Mouse (Mus musculus) kidney, postnatal 0 days (tissue): ENCODE results near the gene Pde6d. TPM values are rescaled to one million over a fixed set of nuclear protein-coding genes. Genes with fewer than 3 reads are reported as not detected.

Experiments
- ATAC-seq: fragments of 200-750 bp; cut with Nextera tagmentation; replicated peaks from 2 replicates; pipeline ENCODE4 v1.8.0; 2017; ENCODE audit warnings: low read depth, moderate number of reproducible peaks, moderate TSS enrichment, moderate library complexity; ENCODE audit not compliant: low FRiP score
- DNase-seq: peaks from one replicate; pipeline ENCODE4 v3.0.0-alpha.2; 2016; ENCODE audit warnings: low spot score
- H3K27ac ChIP-seq: fragments of 300-500 bp; sonication (generic); 2 replicates; pipeline ENCODE4 v1.5.1; 2014; ENCODE audit warnings: mild to moderate bottlenecking
- H3K27me3 ChIP-seq: fragments of 300-500 bp; sonication (generic); 2 replicates; pipeline ENCODE4 v1.6.1; 2014; ENCODE audit warnings: low read length, mixed read lengths; ENCODE audit not compliant: insufficient read depth
- H3K36me3 ChIP-seq: fragments of 300-500 bp; sonication (generic); 2 replicates; pipeline ENCODE4 v1.6.1; 2014; ENCODE audit warnings: low read length, mixed read lengths; ENCODE audit not compliant: insufficient read depth
- H3K4me1 ChIP-seq: fragments of 300-500 bp; sonication (generic); replicated peaks from 2 replicates; pipeline ENCODE4 v1.6.1; 2014; ENCODE audit warnings: antibody characterized with exemption, low read length, mixed read lengths; ENCODE audit not compliant: insufficient read depth
- H3K4me2 ChIP-seq: fragments of 300-500 bp; sonication (generic); 2 replicates; pipeline ENCODE4 v1.6.1; 2014; ENCODE audit warnings: mild to moderate bottlenecking, low read length, moderate library complexity, mixed read lengths
- H3K4me3 ChIP-seq: fragments of 300-500 bp; sonication (generic); replicated peaks from 2 replicates; pipeline ENCODE4 v1.5.1; 2014; ENCODE audit warnings: low read depth, low read length
- H3K9ac ChIP-seq: fragments of 300-500 bp; sonication (generic); 2 replicates; pipeline ENCODE4 v1.6.1; 2014; ENCODE audit warnings: low read depth, low read length
- H3K9me3 ChIP-seq: fragments of 300-500 bp; sonication (generic); replicated peaks from 2 replicates; pipeline ENCODE4 v1.6.1; 2016; ENCODE audit warnings: low read length, inconsistent platforms, mixed read lengths
- CTCF ChIP-seq: IDR thresholded peaks from 2 replicates; pipeline ENCODE4 v1.5.1; 2016; ENCODE audit warnings: antibody characterized with exemption, low read depth, mild to moderate bottlenecking, moderate library complexity
- WGBS: fragments of 180-500 bp; shearing (Covaris S2); extraction: QIAGEN DNeasy Blood & Tissue Kit; methylation state at CpG from one replicate; pipeline ENCODE4 v1.1.7; 2014; 5-methylcytosine and 5-hydroxymethylcytosine counted together
- polyA plus RNA-seq: library from polyadenylated mRNA; unstranded; fragments of >200 nt; fragmentation: Nextera tagmentation; extraction: Ambion mirVana; gene quantifications from 2 replicates; pipeline ENCODE4 v1.2.1, GENCODE M21; 2015

The Pde6d gene
- polyA plus RNA-seq, 1 experiment from 2014 or later: 63.7 TPM

DNA sequence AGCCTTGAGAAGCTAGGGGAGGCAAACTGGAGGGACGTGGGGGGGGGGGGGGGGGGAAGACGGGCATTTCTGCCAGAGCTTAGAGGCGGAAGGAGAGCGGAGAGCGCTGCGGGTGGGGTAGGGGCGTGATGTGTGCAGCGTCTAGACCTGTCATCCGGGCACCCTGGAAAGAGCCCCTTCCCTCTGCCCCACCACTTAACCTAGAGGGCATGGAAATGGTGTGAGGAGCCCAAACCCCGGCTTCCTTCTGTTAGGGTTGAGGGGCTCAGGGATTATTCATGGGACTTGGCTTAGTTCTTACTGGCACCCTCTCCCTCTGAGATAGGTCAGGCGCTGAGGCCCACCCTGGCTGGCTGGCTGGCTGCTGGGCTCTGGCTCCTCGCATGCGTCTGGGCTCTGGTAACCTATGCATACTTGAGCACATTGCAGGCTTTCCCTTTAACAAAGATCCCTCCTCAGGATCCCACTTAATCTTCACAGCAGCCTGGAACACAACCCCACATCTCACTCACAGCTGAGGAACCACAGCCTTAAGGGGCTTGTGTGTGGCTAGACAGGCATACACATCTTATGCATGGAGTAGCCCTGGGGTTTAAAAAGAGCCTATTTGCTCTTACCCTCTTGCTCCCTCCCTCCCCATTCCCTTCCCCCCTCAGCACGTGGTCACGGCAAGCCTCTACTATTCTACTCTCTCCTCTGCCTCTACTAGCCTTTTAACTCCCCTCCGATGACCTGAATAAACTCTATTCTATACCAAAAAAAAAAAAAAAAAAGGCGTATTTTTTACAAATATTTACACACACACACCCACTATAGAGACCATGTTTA is 80.0 kb downstream of the Pde6d start:
- H3K9me3 ChIP-seq: no peaks in the 10 kb centered on the region
- no peaks in the 10 kb centered on the region for H3K27me3 ChIP-seq
- 0 out of 2 replicates have a peak overlapping the region, but pooled peaks have one; percentile 10 for H3K4me2 ChIP-seq
- 37% methylated on average over 16 of the region's 17 CpGs for WGBS
- H3K9ac ChIP-seq: no peak overlapping the region
- peaks cover 55% of the 10 kb centered on the region for H3K4me1 ChIP-seq
- peak overlapping the region; percentile 91 for H3K27ac ChIP-seq
- no peak overlapping the region for H3K4me3 ChIP-seq
- H3K36me3 ChIP-seq: no peaks in the 10 kb centered on the region
- ATAC-seq (no peak), DNase-seq (no peak)
- TF ChIP-seq CTCF: no peak

GRCm38 (mm10) chr1:86501559-86501958 is 80.9 kb downstream of the Pde6d start:
- Histone ChIP-seq H3K9ac (no peak overlapping the region), H3K36me3 (no peaks in the 10 kb centered on the region), H3K4me3 (no peak overlapping the region), H3K27ac (peak overlapping the region; percentile 59), H3K4me1 (peaks cover 60% of the 10 kb centered on the region), H3K4me2 (0 out of 2 replicates have a peak overlapping the region, but pooled peaks have one; percentile 10), H3K27me3 (no peaks in the 10 kb centered on the region), H3K9me3 (no peaks in the 10 kb centered on the region)
- ATAC-seq (peak; percentile 31; the same call in 1 of the 2 replicates), DNase-seq (peak; percentile 92)
- peak; percentile 99 for TF ChIP-seq CTCF
- 0% methylated on average over 4 of the region's 4 CpGs for WGBS

- DNase-seq (no peak), ATAC-seq (no peak)
- Histone ChIP-seq H3K4me1 (peaks cover 60% of the 10 kb centered on the region), H3K27ac (peak overlapping the region; percentile 42; the same call in 1 of the 2 replicates), H3K4me3 (no peak overlapping the region), H3K27me3 (no peaks in the 10 kb centered on the region), H3K36me3 (no peaks in the 10 kb centered on the region), H3K4me2 (no peak overlapping the region), H3K9me3 (no peaks in the 10 kb centered on the region), H3K9ac (no peak overlapping the region)
- WGBS: 28% methylated on average over 6 of the region's 6 CpGs
- TF ChIP-seq CTCF: peak; percentile 71
Observed at GRCm38 (mm10) chr1:86501114-86501532, 81.3 kb downstream of the Pde6d start.

DNA sequence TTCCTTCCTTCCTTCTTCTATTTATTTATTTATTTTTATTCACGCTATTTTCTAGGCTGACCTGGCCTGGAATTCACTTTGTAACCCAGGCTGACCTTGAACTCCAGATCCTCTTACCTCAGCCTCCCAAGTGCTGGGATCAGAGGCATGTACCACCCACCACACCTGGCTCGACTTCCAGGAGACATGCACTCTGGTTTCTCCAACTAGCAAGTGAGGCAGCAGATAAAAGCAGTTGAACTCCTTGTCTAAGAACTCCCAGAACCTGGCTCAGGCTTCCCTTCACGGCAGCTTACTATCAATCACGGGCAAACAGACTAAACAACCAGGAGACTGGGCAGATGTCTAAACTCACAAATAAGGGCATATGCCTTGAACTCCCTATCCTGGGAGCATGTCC is 81.7 kb downstream of the Pde6d start:
- Histone ChIP-seq H3K27ac (0 out of 2 replicates have a peak overlapping the region, but pooled peaks have one; percentile 42), H3K4me3 (no peak overlapping the region), H3K9me3 (no peaks in the 10 kb centered on the region), H3K27me3 (no peaks in the 10 kb centered on the region), H3K4me1 (peaks cover 60% of the 10 kb centered on the region), H3K9ac (no peak overlapping the region), H3K4me2 (no peak overlapping the region), H3K36me3 (no peaks in the 10 kb centered on the region)
- DNase-seq: no peak
- WGBS: 56% methylated on average over 4 of the region's 4 CpGs
- ATAC-seq: no peak
- TF ChIP-seq CTCF: no peak

DNA sequence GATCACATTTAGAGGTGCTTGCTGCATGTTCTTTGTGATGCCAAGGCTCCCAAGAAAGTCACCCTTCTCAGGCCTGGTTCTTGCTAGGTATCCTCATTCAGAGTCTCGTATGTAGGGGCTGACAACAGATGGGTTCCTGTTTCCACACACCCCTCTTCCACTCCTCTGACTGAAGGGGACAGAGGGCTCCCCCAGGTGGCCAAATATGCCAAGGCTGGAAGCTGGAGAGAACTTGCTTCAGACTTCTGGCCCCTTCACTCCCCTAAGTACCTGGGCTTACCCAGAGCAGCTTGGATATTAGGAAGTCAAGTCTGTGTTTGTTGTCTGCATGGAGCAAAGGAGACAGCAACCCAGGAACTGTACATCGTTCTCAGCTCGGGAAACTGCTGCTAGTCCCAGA is 82.5 kb downstream of the Pde6d start:
- Histone ChIP-seq H3K27ac (no peak overlapping the region), H3K27me3 (no peaks in the 10 kb centered on the region), H3K4me3 (no peak overlapping the region), H3K4me2 (no peak overlapping the region), H3K9me3 (no peaks in the 10 kb centered on the region), H3K4me1 (peaks cover 53% of the 10 kb centered on the region), H3K36me3 (no peaks in the 10 kb centered on the region), H3K9ac (no peak overlapping the region)
- ATAC-seq (no peak), DNase-seq (peak; percentile 87)
- 30% methylated on average over 3 of the region's 3 CpGs for WGBS
- TF ChIP-seq CTCF: peak; percentile 90

DNA sequence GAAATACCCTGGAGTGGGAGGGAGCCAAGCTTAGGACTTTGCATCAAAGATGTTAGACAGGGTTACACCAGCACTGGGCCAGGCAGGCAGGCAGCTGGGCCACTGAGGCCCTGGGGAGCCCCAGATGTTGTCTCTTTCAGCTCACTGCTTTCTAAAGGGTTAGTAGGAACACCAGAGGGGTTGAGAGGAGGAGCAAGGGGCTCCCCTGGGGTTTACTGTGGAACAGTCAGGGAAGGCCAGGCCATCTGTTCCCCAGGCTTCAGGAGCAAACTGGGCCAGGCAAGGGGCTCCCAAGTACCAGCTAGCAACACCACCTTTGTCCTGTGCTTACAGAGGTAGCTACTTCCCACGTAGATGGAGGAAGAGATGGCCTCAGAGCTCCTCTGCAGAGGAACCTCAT is 83.8 kb downstream of the Pde6d start:
- H3K36me3 ChIP-seq: no peaks in the 10 kb centered on the region
- H3K4me1 ChIP-seq: peaks cover 45% of the 10 kb centered on the region
- no peak overlapping the region for H3K4me2 ChIP-seq
- H3K9me3 ChIP-seq: no peaks in the 10 kb centered on the region
- DNase-seq (no peak), ATAC-seq (no peak)
- H3K4me3 ChIP-seq: no peak overlapping the region
- 53% methylated on average over 1 of the region's 1 CpGs for WGBS
- no peak overlapping the region for H3K9ac ChIP-seq
- TF ChIP-seq CTCF: no peak
- H3K27ac ChIP-seq: peak overlapping the region; percentile 91
- no peaks in the 10 kb centered on the region for H3K27me3 ChIP-seq
